Mouse (Mus musculus) megakaryocyte-erythroid progenitor cell, adult 5-6 weeks (primary cell): Measurements from ENCODE around the gene Sass6. TPM values are rescaled to one million over a fixed set of nuclear protein-coding genes. Genes with fewer than 3 reads are reported as not detected.
A peak's percentile ranks its signal among the peaks of the same experiment; 100 is the strongest.
"Not testable (repeated sequence)": the region's sequence is repeated elsewhere in the genome, so short reads cannot be mapped to it uniquely, and the experiment has no call there.

ENCODE experiments used
- ATAC-seq: replicated peaks from 2 replicates; pipeline ENCODE4 v1.8.0; 2016; ENCODE audit warnings: mild to moderate bottlenecking, inconsistent platforms; ENCODE audit not compliant: severe bottlenecking, poor library complexity, low FRiP score, low TSS enrichment
- total RNA-seq, 2 experiments: library from RNA; stranded (forward) in 1 of 2; stranded (reverse) in 1 of 2; fragments of 200-1000, 215-1000 nt in 1 of 2; fragments of >200 nt in 1 of 2; fragmentation: Nextera tagmentation in 1 of 2; gene quantifications; 2 replicates each; pipeline ENCODE4 v1.2.3; 2014 to 2017

The Sass6 gene
- total RNA-seq (2014; fragmentation: Nextera tagmentation), result 20.1 and 23.1 TPM in 2 replicates
- total RNA-seq (2017), result 38.0 and 65.1 TPM in 2 replicates

- peak; percentile 91 for ATAC-seq
These were observed at the start of gene Sass6 for GRCm38 (mm10) chr3:116594728-116595602. Gene Sass6, plus strand, starts transcription at chr3:116594982.

- no peak for ATAC-seq
These were observed 47.4 kb upstream of the Sass6 start for GRCm38 (mm10) chr3:116547430-116547829.

GRCm38 (mm10) chr3:116551362-116551761 is 43.4 kb upstream of the Sass6 start:
- no peak for ATAC-seq

- ATAC-seq, result not testable (repeated sequence)
These were observed 33.5 kb upstream of the Sass6 start for GRCm38 (mm10) chr3:116561315-116561714.

GRCm38 (mm10) chr3:116562408-116563094 is 32.2 kb upstream of the Sass6 start, which contains the start of gene Lrrc39:
Gene Lrrc39, plus strand, starts transcription at chr3:116562973.
- ATAC-seq, result peak; percentile 99

- peak; percentile 71 for ATAC-seq
These were observed 31.7 kb upstream of the Sass6 start for GRCm38 (mm10) chr3:116563095-116563492.

GRCm38 (mm10) chr3:116570628-116571027 is 24.2 kb upstream of the Sass6 start:
- no peak for ATAC-seq

GRCm38 (mm10) chr3:116577286-116577685 is 17.5 kb upstream of the Sass6 start:
- ATAC-seq, result 0 out of 2 replicates have a peak, but pooled peaks have one; percentile 47

- no peak for ATAC-seq
These were observed 12.6 kb upstream of the Sass6 start for GRCm38 (mm10) chr3:116582201-116582600.

GRCm38 (mm10) chr3:116594076-116594727 is 580 bp upstream of the Sass6 start:
- peak; percentile 69 for ATAC-seq

GRCm38 (mm10) chr3:116595603-116595991 is 815 bp downstream of the Sass6 start:
- no peak for ATAC-seq

GRCm38 (mm10) chr3:116599705-116600104 is 4.9 kb downstream of the Sass6 start:
- no peak for ATAC-seq

- ATAC-seq, result no peak
These were observed 6.2 kb downstream of the Sass6 start for GRCm38 (mm10) chr3:116601005-116601404.

- ATAC-seq, result no peak
These were observed 7.0 kb downstream of the Sass6 start for GRCm38 (mm10) chr3:116601781-116602180.

GRCm38 (mm10) chr3:116604570-116604969 is 9.8 kb downstream of the Sass6 start:
- no peak for ATAC-seq

GRCm38 (mm10) chr3:116614295-116614892 is 19.6 kb downstream of the Sass6 start, which contains the start of gene Trmt13:
Gene Trmt13, minus strand, starts transcription at chr3:116614587.
- no peak for ATAC-seq

GRCm38 (mm10) chr3:116615318-116616068 is 20.7 kb downstream of the Sass6 start:
- ATAC-seq, result no peak

- peak; percentile 45 for ATAC-seq
These were observed 24.1 kb downstream of the Sass6 start for GRCm38 (mm10) chr3:116618855-116619254.
